Mouse (Mus musculus): ENCODE data around the gene Phc2.

Phc2 gene

GRCm38 (mm10) chr4:128745160-128745559, 90.7 kb downstream of the Phc2 start:
- DNase-seq, result no peak

DNA sequence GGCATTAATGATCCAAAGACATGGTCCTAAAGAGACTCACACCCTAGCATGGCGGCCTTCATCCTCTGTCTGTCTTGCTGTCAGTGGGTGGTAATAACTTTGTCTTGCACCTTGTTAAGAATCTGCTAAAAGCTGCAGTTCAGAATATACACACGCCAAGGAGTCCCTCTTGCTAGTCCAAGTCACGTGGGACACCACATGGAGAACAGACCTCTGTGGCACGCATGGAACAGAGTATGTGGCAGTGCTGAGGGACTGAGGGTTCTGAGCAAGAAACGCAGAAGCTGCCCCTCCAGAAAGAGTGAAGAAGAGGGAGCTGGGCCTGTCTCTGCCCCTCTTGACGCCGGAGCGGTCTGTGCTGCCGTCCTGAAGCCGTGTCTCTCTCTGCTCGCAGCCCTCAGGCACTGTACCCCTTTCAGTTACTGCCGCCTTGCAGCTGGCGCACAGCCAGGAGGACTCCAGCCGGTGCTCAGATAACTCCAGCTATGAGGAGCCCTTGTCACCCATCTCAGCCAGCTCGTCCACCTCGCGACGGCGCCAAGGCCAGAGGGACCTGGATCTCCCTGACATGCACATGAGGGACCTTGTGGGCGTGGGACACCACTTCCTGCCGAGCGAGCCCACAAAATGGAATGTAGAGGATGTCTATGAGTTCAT, 93.2 kb downstream of the Phc2 start:
- peak in 1 of 2 experiments; percentile 61 for DNase-seq

GRCm38 (mm10) chr4:128748309-128748708, 93.8 kb downstream of the Phc2 start:
- no peak for DNase-seq

GRCm38 (mm10) chr4:128751006-128751405, 96.5 kb downstream of the Phc2 start:
- no peak for DNase-seq

- peak in 1 of 2 experiments; percentile 41 for DNase-seq
Observed at GRCm38 (mm10) chr4:128752031-128752757, 97.7 kb downstream of the Phc2 start.

DNA sequence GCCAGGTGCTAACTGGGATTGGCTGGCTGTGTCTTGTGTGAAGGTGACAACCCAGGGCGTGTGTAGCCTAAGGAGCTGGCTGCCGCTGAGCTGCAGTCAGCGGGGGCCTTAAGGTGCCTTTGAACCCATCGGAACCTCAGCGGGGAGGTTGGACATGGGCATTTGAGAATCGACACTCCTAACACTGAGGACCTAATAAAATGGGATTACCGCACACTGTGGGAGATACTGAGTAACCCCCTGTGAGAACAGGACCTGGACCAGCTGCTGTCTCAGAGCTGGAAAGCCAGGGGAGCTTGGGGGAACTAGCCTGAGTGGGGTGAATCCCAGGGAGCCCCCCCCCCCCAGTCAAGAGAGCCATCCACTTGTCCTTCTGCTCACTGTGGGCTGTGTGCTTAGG, 99.1 kb downstream of the Phc2 start:
- DNase-seq, result no peak

GRCm38 (mm10) chr4:128755064-128755463, 100.6 kb downstream of the Phc2 start, which contains the start of gene A3galt2:
A3galt2 (plus strand) TSS chr4:128755364.
- no peak for DNase-seq

DNA sequence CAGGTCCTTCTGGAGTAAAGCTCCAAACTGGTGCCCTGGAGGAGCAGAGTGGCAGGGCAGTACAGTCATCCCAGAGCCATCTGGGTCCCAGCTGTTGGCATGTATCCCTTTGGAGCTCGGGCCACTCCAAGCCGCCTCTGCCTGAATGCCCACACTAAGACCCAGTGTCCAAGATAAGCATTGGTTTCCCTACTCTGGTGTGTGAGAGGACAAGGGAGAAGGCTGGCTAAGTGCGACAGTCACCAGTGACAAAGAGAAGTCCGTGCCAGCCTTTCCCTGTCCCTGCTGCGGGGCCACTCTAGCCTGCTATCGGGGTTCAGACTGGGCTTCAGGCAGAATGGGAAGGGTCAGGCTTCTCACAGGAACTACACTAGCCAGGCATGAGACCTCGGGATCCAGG, 101.4 kb downstream of the Phc2 start:
- DNase-seq, result no peak

GRCm38 (mm10) chr4:128759214-128759613, 104.7 kb downstream of the Phc2 start:
- DNase-seq, result no peak

DNA sequence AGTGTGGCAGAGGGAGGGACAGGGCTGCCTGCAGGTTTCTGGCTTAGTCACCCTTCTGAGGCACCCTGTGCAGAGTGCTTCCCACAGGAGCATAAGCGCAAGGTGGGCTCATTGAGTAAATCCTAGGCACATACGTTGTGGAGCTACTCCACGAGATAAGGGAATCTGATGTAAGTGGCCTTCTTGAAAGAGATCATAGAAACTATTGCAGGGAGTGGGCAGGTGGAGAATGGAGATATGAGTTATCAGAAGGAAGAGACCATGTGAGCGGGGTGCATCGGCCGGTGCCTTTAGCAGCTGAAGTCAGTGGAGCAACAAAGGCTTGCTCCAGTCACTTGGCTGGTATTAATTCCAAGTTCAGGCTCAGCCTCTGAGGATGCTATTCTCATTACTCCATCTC, 105.5 kb downstream of the Phc2 start:
- no peak for DNase-seq

GRCm38 (mm10) chr4:128766929-128767328, 112.4 kb downstream of the Phc2 start:
- peak; percentile 33 to 43 for DNase-seq

DNA sequence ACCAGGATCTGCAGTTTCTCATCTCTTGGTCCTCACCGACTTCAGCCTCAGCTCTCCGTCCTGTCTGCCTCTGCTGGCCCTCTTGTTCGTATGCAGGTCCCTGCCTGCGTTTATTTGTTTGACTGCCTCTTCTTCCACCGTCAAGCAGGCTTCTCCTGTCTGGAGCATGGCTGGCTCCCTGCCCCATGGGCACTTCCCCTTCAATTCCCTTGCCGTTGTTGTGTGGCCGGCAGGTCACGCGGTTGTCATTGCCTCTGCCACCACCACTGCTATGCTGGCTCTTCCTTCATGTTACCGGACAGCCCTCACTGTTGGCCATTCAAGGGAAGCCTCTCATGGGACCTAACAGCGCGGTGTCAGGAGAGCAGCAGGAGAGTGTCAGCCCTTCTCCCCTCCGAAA, 113.6 kb downstream of the Phc2 start:
- DNase-seq, result no peak

DNA sequence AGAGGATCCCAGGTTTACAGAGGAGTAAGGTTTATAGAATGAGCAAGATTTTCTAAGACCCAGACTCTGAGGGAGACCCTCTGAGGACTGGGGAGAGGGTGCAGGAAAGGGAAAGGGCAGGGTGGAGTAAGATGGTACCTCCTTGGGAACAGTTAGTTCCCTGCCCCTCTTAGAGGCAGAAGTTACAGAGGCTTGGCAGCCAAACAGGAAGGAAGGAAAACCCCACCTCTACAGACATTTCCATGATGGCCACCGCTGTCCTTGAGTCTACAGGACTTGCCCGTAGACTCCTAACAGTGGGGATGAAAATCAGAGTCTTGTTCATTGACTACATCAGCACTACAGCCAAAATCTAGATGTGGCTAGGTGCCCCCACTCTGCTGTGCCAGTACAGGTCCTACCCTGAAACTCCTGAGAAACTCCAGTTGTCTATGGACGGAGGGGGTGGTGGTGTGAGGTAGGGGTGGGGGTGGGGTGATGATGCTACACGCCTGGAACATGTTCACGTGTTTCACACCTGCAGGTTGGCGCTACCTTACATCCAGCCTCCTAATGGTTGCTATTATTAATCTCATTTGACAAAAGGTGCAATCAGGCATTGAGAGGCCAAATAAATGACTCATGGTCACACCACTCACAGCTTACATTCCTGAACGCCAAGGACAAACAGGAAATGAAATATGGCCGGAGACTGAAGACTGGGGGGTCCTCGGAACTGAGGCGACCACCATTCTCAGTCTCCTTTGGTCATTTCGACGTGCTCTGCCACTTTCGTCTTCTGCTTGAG, 115.3 kb downstream of the Phc2 start:
- DNase-seq, result no peak

- no peak for DNase-seq
Observed at GRCm38 (mm10) chr4:128770698-128771097, 116.2 kb downstream of the Phc2 start.

DNA sequence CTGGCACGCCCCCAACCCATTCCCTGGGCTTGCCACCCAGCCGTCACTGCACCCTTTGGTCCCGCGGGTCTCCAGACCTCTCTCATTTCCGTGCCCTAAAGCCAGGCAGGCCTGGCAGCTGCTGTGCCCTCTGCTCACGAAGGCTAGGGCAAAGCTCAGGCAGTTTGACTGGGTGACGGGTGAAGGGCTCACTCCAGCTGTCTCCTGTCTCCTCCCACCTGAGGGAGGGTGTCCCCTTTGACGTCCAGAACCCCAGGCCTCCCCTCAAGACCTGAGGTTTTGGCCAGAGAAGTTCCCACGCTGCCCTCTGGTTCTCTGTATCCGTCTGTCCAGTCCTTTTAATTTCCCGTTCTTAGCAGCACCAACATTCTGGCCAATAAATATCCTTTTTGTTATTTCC, 119.3 kb downstream of the Phc2 start:
- DNase-seq, result no peak

DNA sequence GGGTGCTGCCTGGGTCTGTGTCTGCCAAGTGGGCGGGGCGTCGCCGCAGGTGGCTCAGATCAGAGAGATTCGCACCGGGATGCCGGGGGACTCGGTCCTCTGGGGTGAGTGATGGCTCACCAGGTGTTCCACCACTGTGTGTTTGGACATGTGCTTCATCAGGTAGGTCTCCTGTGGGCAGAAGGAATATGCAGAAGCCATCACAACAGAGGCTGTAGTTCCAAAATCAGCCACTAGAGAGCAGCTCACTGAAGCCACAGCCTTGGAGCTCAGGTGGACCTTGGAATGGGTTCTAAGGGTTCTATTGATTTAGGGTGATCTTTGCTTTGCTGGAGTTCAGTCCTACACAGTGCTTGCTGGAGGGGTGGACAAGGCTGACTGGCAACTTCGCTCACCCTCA, 120.0 kb downstream of the Phc2 start:
- DNase-seq, result peak; percentile 60 to 75

GRCm38 (mm10) chr4:128776568-128777289, 122.2 kb downstream of the Phc2 start:
- peak; percentile 85 to 90 for DNase-seq

GRCm38 (mm10) chr4:128777593-128777992, 123.1 kb downstream of the Phc2 start:
- DNase-seq, result no peak

DNA sequence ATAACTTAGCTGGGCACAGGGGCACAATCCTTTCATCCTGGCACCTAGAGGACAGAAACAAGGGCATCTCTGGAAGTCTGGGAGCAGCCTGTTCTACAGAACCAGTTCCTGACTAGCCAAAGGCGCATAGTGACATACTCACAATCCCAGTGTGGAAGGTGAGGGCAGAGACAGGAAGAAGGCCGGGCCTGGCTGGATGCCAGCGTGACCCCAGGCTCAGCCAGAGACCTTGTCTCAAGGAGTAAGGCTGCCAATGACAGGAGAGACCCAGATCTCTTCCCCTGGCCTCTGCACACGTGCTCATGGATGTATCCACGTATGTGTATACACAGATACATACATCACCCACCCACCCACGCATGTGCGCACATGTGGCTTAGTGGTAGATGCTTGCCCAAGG, 127.5 kb downstream of the Phc2 start:
- no peak for DNase-seq

GRCm38 (mm10) chr4:128782645-128783044, 128.1 kb downstream of the Phc2 start:
- no peak for DNase-seq

GRCm38 (mm10) chr4:128784950-128785631, 130.6 kb downstream of the Phc2 start:
- DNase-seq, result no peak

- DNase-seq, result no peak
Observed at GRCm38 (mm10) chr4:128785921-128786654, 131.6 kb downstream of the Phc2 start.

Measured in cerebellum, postnatal 36 days (tissue).